Mouse (Mus musculus) kidney, embryonic 16.5 days (tissue): ENCODE measurements at regions not wholly inside any gene's neighbourhood (a gene's known extent, or its start where the extent isn't known, plus 50 kb on each side); places are given as distances from the start of the nearest gene placed in this dataset.
A peak's percentile ranks its signal among the peaks of the same experiment; 100 is the strongest.

Source experiments
- ATAC-seq: fragments of 200-750 bp; cut with Nextera tagmentation; 2 replicates; pipeline ENCODE4 v1.8.0; 2017; ENCODE audit warnings: moderate TSS enrichment; ENCODE audit not compliant: low FRiP score, low TSS enrichment
- H3K27ac ChIP-seq: fragments of 300-500 bp; sonication (generic); 2 replicates; pipeline ENCODE4 v1.5.1; 2014; ENCODE audit warnings: low read length
- H3K27me3 ChIP-seq: fragments of 300-500 bp; sonication (generic); 2 replicates; pipeline ENCODE4 v1.6.1; 2014; ENCODE audit warnings: low read length, control low read depth, mixed read lengths; ENCODE audit not compliant: insufficient read depth
- H3K36me3 ChIP-seq: fragments of 300-500 bp; sonication (generic); 2 replicates; pipeline ENCODE4 v1.6.1; 2014; ENCODE audit warnings: low read length, control low read depth, mixed read lengths; ENCODE audit not compliant: insufficient read depth
- H3K4me1 ChIP-seq: fragments of 300-500 bp; sonication (generic); 2 replicates; pipeline ENCODE4 v1.6.1; 2014; ENCODE audit warnings: low read length, control low read depth, mixed read lengths; ENCODE audit not compliant: insufficient read depth
- H3K4me2 ChIP-seq: fragments of 300-500 bp; sonication (generic); replicated peaks from 2 replicates; pipeline ENCODE4 v1.6.1; 2014; ENCODE audit warnings: low read depth, low read length
- H3K4me3 ChIP-seq: fragments of 300-500 bp; sonication (generic); 2 replicates; pipeline ENCODE4 v1.5.1; 2014; ENCODE audit warnings: mild to moderate bottlenecking, low read length
- H3K9ac ChIP-seq: fragments of 300-500 bp; sonication (generic); replicated peaks from 2 replicates; pipeline ENCODE4 v1.6.1; 2014; ENCODE audit warnings: low read length
- H3K9me3 ChIP-seq: fragments of 300-500 bp; sonication (generic); 2 replicates; pipeline ENCODE4 v1.6.1; 2016; ENCODE audit warnings: low read length, control low read depth
- WGBS: fragments of 180-500 bp; shearing (Covaris S2); extraction: QIAGEN DNeasy Blood & Tissue Kit; methylation state at CpG from one replicate; pipeline ENCODE4 v1.1.7; 2014; 5-methylcytosine and 5-hydroxymethylcytosine counted together

DNA sequence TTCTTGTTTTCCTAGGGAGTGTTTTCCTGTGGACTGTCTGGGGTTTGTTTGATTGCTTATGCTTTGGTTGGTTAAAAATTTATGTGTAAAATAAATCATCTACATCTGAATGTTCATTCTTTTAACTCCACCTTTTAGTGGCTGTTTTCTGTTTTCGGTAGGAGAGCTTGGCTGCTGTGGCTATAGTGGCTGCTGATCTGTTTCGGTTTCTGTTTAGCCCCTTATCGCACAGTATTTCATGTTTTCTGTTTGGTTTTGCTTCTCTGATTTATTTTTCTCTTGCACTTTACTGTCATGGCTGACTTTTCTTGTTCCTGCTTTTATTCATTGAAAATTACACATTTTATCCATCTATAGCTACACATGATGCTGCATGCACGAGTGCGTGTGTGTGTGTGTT lies 206.0 kb upstream of the Hs6st1 start:
- H3K36me3 ChIP-seq = no peaks in the 10 kb centered on the region
- no peak overlapping the region for H3K27ac ChIP-seq
- H3K4me3 ChIP-seq = no peak overlapping the region
- no peaks in the 10 kb centered on the region for H3K27me3 ChIP-seq
- 0 out of 2 replicates have a peak, but pooled peaks cover 5% of the 10 kb centered on the region for H3K4me1 ChIP-seq
- H3K9ac ChIP-seq = no peak overlapping the region
- H3K4me2 ChIP-seq = no peak overlapping the region
- H3K9me3 ChIP-seq = peaks cover 3% of the 10 kb centered on the region; the same call in 1 of the 2 replicates
- no peak for ATAC-seq
- WGBS = 68% methylated on average over 5 of the region's 5 CpGs

DNA sequence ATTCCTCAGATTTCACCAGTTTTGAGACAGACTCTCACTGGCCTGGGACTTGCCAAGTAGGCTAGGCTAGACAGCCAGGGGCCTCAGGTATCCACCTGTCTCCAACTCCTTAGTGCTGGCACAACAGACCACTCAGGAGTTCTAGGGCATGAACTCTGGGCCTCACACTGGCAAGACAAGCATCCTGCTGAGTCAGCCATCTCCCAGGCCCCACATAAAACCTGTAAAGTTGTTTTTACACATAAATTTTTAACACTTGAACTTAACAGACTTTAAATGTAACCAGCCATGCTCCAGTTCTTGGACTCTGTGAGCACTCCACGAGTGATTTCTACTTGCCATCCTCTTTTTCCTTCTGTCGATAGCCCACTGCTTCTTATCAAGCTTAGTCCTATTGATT lies 205.5 kb upstream of the Hs6st1 start:
- Histone ChIP-seq H3K4me2 (no peak overlapping the region), H3K9ac (no peak overlapping the region), H3K4me3 (no peak overlapping the region), H3K27me3 (no peaks in the 10 kb centered on the region), H3K9me3 (peaks cover 3% of the 10 kb centered on the region; the same call in 1 of the 2 replicates), H3K36me3 (no peaks in the 10 kb centered on the region), H3K4me1 (0 out of 2 replicates have a peak, but pooled peaks cover 5% of the 10 kb centered on the region), H3K27ac (no peak overlapping the region)
- 79% methylated on average over 2 of the region's 2 CpGs for WGBS
- no peak for ATAC-seq

GRCm38 (mm10) chr1:35864246-35864645 lies 204.0 kb upstream of the Hs6st1 start:
- Histone ChIP-seq H3K27ac (no peak overlapping the region), H3K36me3 (no peaks in the 10 kb centered on the region), H3K4me3 (no peak overlapping the region), H3K4me1 (no peaks in the 10 kb centered on the region), H3K4me2 (no peak overlapping the region), H3K9me3 (peaks cover 3% of the 10 kb centered on the region; the same call in 1 of the 2 replicates), H3K9ac (no peak overlapping the region), H3K27me3 (no peaks in the 10 kb centered on the region)
- ATAC-seq = no peak
- 91% methylated on average over 9 of the region's 9 CpGs for WGBS

DNA sequence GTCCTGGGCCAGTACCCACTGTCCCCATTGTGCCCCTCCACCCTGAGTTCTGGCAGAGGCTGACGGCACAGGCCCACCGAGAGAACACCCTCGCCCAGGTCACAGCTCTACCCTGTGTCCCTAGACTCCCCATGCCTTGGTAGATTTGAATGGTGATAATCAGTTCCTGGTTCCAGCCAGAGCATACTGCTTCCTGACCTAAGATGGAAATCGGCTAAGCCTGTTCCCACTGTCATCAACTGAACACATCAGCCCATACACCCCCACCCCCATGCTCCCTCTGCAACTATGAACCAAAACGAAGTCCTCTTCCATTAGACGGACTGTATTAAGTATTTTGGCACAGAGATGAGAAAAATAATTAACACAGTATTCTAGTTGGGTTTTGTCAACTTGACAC lies 202.9 kb upstream of the Hs6st1 start:
- 77% methylated on average over 6 of the region's 6 CpGs for WGBS
- H3K9me3 ChIP-seq = no peaks in the 10 kb centered on the region

GRCm38 (mm10) chr1:35866643-35867042 lies 201.6 kb upstream of the Hs6st1 start:
- Histone ChIP-seq H3K4me2 (no peak overlapping the region), H3K27ac (no peak overlapping the region), H3K36me3 (no peaks in the 10 kb centered on the region), H3K9ac (no peak overlapping the region), H3K4me1 (0 out of 2 replicates have a peak, but pooled peaks cover 4% of the 10 kb centered on the region), H3K4me3 (no peak overlapping the region), H3K9me3 (no peaks in the 10 kb centered on the region), H3K27me3 (no peaks in the 10 kb centered on the region)
- 80% methylated on average over 12 of the region's 12 CpGs for WGBS
- ATAC-seq = no peak

More for the DNA sequence above, 202.9 kb upstream of the Hs6st1 start:
- no peaks in the 10 kb centered on the region for H3K27me3 ChIP-seq
- H3K9ac ChIP-seq = no peak overlapping the region
- no peak for ATAC-seq
- H3K27ac ChIP-seq = no peak overlapping the region
- H3K36me3 ChIP-seq = no peaks in the 10 kb centered on the region
- H3K4me2 ChIP-seq = no peak overlapping the region
- no peak overlapping the region for H3K4me3 ChIP-seq
- H3K4me1 ChIP-seq = 0 out of 2 replicates have a peak, but pooled peaks cover 4% of the 10 kb centered on the region

GRCm38 (mm10) chr1:35869381-35870143 lies 198.6 kb upstream of the Hs6st1 start:
- peak; percentile 67; the same call in 1 of the 2 replicates for ATAC-seq
- no peak overlapping the region for H3K27ac ChIP-seq
- H3K27me3 ChIP-seq = no peaks in the 10 kb centered on the region
- H3K4me2 ChIP-seq = no peak overlapping the region
- WGBS = 53% methylated on average over 17 of the region's 17 CpGs
- no peaks in the 10 kb centered on the region for H3K36me3 ChIP-seq
- H3K4me3 ChIP-seq = no peak overlapping the region
- 0 out of 2 replicates have a peak, but pooled peaks cover 4% of the 10 kb centered on the region for H3K4me1 ChIP-seq
- H3K9ac ChIP-seq = no peak overlapping the region
- no peaks in the 10 kb centered on the region for H3K9me3 ChIP-seq

DNA sequence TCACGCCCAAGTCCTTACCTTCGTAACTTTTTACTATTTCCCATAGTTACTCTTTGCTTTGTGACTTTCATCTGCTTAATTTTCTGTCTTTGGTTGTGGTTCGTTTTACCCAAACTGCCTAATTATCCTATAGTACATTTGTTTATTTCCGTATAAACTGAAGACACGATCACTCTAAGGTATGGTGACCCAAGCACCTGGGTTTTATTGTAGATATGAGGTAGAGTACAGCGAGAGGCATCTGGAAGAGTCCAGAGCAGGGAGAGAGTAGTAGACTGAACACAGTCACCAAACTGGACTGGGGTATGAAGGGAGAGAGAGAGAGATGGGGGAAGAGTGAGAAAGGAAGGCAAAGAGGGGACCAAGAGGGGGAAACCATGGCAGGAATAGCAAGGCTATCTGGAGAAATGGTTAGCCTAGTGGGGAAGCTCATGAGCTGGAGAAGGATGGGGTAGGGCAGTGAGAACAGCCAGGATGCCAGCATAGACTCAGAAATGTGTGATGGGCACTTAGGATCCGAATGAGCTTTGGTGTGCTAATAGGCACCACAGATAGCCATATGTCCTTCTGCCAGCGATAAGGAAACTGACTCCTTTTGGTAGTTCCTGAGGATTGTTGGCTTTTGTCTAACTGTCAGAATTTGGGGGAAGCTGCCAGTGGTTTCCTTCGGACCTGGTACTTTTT lies 197.9 kb upstream of the Hs6st1 start:
- no peaks in the 10 kb centered on the region for H3K36me3 ChIP-seq
- peaks cover 7% of the 10 kb centered on the region; the same call in 1 of the 2 replicates for H3K4me1 ChIP-seq
- no peak overlapping the region for H3K9ac ChIP-seq
- H3K27me3 ChIP-seq = no peaks in the 10 kb centered on the region
- no peaks in the 10 kb centered on the region for H3K9me3 ChIP-seq
- H3K27ac ChIP-seq = no peak overlapping the region
- 86% methylated on average over 9 of the region's 9 CpGs for WGBS
- no peak overlapping the region for H3K4me3 ChIP-seq
- no peak overlapping the region for H3K4me2 ChIP-seq
- ATAC-seq = no peak

GRCm38 (mm10) chr1:35873038-35873437 lies 195.2 kb upstream of the Hs6st1 start:
- Histone ChIP-seq H3K4me1 (peaks cover 13% of the 10 kb centered on the region; the same call in 1 of the 2 replicates), H3K27ac (no peak overlapping the region), H3K9me3 (no peaks in the 10 kb centered on the region), H3K27me3 (no peaks in the 10 kb centered on the region), H3K4me2 (no peak overlapping the region), H3K9ac (no peak overlapping the region), H3K4me3 (no peak overlapping the region), H3K36me3 (no peaks in the 10 kb centered on the region)
- no peak for ATAC-seq
- WGBS = 83% methylated on average over 2 of the region's 2 CpGs

- 0 out of 2 replicates have a peak, but pooled peaks have one; percentile 35 for ATAC-seq
- no peaks in the 10 kb centered on the region for H3K9me3 ChIP-seq
- 41% methylated on average over 11 of the region's 11 CpGs for WGBS
- H3K9ac ChIP-seq = no peak overlapping the region
- no peaks in the 10 kb centered on the region for H3K36me3 ChIP-seq
- peak overlapping the region; percentile 40; the same call in 1 of the 2 replicates for H3K27ac ChIP-seq
- no peak overlapping the region for H3K4me3 ChIP-seq
- no peak overlapping the region for H3K4me2 ChIP-seq
- H3K27me3 ChIP-seq = no peaks in the 10 kb centered on the region
- H3K4me1 ChIP-seq = peaks cover 9% of the 10 kb centered on the region; the same call in 1 of the 2 replicates
Observed at GRCm38 (mm10) chr1:35875210-35875811, 192.9 kb upstream of the Hs6st1 start.
